Mouse (Mus musculus) intestine, embryonic 15.5 days (tissue): ENCODE measurements around the gene Ski. TPM values are rescaled to one million over a fixed set of nuclear protein-coding genes. Genes with fewer than 3 reads are reported as not detected.

ENCODE experiments used
- ATAC-seq: fragments of 200-750 bp; cut with Nextera tagmentation; 2 replicates; pipeline ENCODE4 v1.8.0; 2017; ENCODE audit warnings: moderate TSS enrichment, moderate library complexity
- H3K27ac ChIP-seq: fragments of 300-500 bp; sonication (generic); 2 replicates; pipeline ENCODE4 v1.5.1; 2015; ENCODE audit warnings: mild to moderate bottlenecking, inconsistent platforms
- H3K27me3 ChIP-seq: fragments of 300-500 bp; sonication (generic); replicated peaks from 2 replicates; pipeline ENCODE4 v1.6.1; 2015; ENCODE audit warnings: inconsistent platforms
- H3K36me3 ChIP-seq: fragments of 300-500 bp; sonication (generic); 2 replicates; pipeline ENCODE4 v1.6.1; 2015; ENCODE audit warnings: inconsistent platforms
- H3K4me1 ChIP-seq: fragments of 300-500 bp; sonication (generic); replicated peaks from 2 replicates; pipeline ENCODE4 v1.6.1; 2015; ENCODE audit warnings: inconsistent platforms
- H3K4me2 ChIP-seq: fragments of 300-500 bp; sonication (generic); replicated peaks from 2 replicates; pipeline ENCODE4 v1.6.1; 2015; ENCODE audit warnings: mild to moderate bottlenecking, inconsistent platforms
- H3K4me3 ChIP-seq: fragments of 300-500 bp; sonication (generic); replicated peaks from 2 replicates; pipeline ENCODE4 v1.5.1; 2015; ENCODE audit warnings: inconsistent platforms
- H3K9ac ChIP-seq: fragments of 300-500 bp; sonication (generic); 2 replicates; pipeline ENCODE4 v1.6.1; 2015; ENCODE audit warnings: inconsistent platforms
- H3K9me3 ChIP-seq: fragments of 300-500 bp; sonication (generic); 2 replicates; pipeline ENCODE4 v1.6.1; 2016; ENCODE audit warnings: inconsistent platforms
- WGBS: fragments of 180-500 bp; shearing (Covaris S2); methylation state at CpG from one replicate; pipeline ENCODE4 v1.1.7; 2015; 5-methylcytosine and 5-hydroxymethylcytosine counted together
- polyA plus RNA-seq: library from polyadenylated mRNA; unstranded; fragments of >200 nt; fragmentation: Nextera tagmentation; extraction: Ambion mirVana; gene quantifications from 2 replicates; pipeline ENCODE4 v1.2.1, GENCODE M21; 2015

The Ski gene
- polyA plus RNA-seq, 1 experiment from 2014 or later = 13.3 TPM

GRCm38 (mm10) chr4:155139281-155140045, 82.9 kb downstream of the Ski start:
- Histone ChIP-seq H3K27ac (no peak overlapping the region), H3K36me3 (no peaks in the 10 kb centered on the region), H3K4me2 (no peak overlapping the region), H3K4me3 (no peak overlapping the region), H3K9ac (no peak overlapping the region), H3K27me3 (no peaks in the 10 kb centered on the region), H3K9me3 (no peaks in the 10 kb centered on the region), H3K4me1 (peaks cover 34% of the 10 kb centered on the region)
- ATAC-seq = no peak
- 78% methylated on average over 12 of the region's 12 CpGs for WGBS

GRCm38 (mm10) chr4:155138451-155138850, 83.9 kb downstream of the Ski start:
- no peak for ATAC-seq
- no peak overlapping the region for H3K4me2 ChIP-seq
- peaks cover 36% of the 10 kb centered on the region for H3K4me1 ChIP-seq
- no peak overlapping the region for H3K9ac ChIP-seq
- no peaks in the 10 kb centered on the region for H3K9me3 ChIP-seq
- 84% methylated on average over 8 of the region's 8 CpGs for WGBS
- no peaks in the 10 kb centered on the region for H3K27me3 ChIP-seq
- H3K36me3 ChIP-seq = no peaks in the 10 kb centered on the region
- H3K27ac ChIP-seq = no peak overlapping the region
- no peak overlapping the region for H3K4me3 ChIP-seq

- H3K9me3 ChIP-seq = no peaks in the 10 kb centered on the region
- no peak overlapping the region for H3K4me2 ChIP-seq
- peaks cover 40% of the 10 kb centered on the region for H3K4me1 ChIP-seq
- no peaks in the 10 kb centered on the region for H3K27me3 ChIP-seq
- H3K36me3 ChIP-seq = no peaks in the 10 kb centered on the region
- no peak overlapping the region for H3K9ac ChIP-seq
- no peak for ATAC-seq
- no peak overlapping the region for H3K4me3 ChIP-seq
- 90% methylated on average over 7 of the region's 7 CpGs for WGBS
- no peak overlapping the region for H3K27ac ChIP-seq
Measured at GRCm38 (mm10) chr4:155137891-155138290, 84.5 kb downstream of the Ski start.

- WGBS = 68% methylated on average over 5 of the region's 5 CpGs
- Histone ChIP-seq H3K4me2 (no peak overlapping the region), H3K9ac (no peak overlapping the region), H3K27me3 (no peaks in the 10 kb centered on the region), H3K4me3 (no peak overlapping the region), H3K27ac (no peak overlapping the region), H3K36me3 (no peaks in the 10 kb centered on the region), H3K9me3 (no peaks in the 10 kb centered on the region), H3K4me1 (peaks cover 39% of the 10 kb centered on the region)
- peak; percentile 18; the same call in 1 of the 2 replicates for ATAC-seq
Measured at GRCm38 (mm10) chr4:155135909-155136585, 86.3 kb downstream of the Ski start.

- Histone ChIP-seq H3K4me3 (no peak overlapping the region), H3K4me2 (no peak overlapping the region), H3K9ac (no peak overlapping the region), H3K4me1 (peaks cover 35% of the 10 kb centered on the region), H3K27me3 (no peaks in the 10 kb centered on the region), H3K9me3 (no peaks in the 10 kb centered on the region), H3K27ac (no peak overlapping the region), H3K36me3 (no peaks in the 10 kb centered on the region)
- 88% methylated on average over 7 of the region's 7 CpGs for WGBS
- no peak for ATAC-seq
Measured at GRCm38 (mm10) chr4:155134686-155135172, 87.7 kb downstream of the Ski start.

GRCm38 (mm10) chr4:155133658-155134417, 88.6 kb downstream of the Ski start:
- Histone ChIP-seq H3K4me2 (0 out of 2 replicates have a peak overlapping the region, but pooled peaks have one; percentile 0), H3K4me3 (no peak overlapping the region), H3K9ac (0 out of 2 replicates have a peak overlapping the region, but pooled peaks have one; percentile 2), H3K9me3 (no peaks in the 10 kb centered on the region), H3K27ac (peak overlapping the region; percentile 63), H3K4me1 (peaks cover 37% of the 10 kb centered on the region), H3K27me3 (no peaks in the 10 kb centered on the region), H3K36me3 (no peaks in the 10 kb centered on the region)
- 36% methylated on average over 20 of the region's 20 CpGs for WGBS
- ATAC-seq = peak; percentile 43

GRCm38 (mm10) chr4:155133188-155133587, 89.2 kb downstream of the Ski start:
- 48% methylated on average over 3 of the region's 3 CpGs for WGBS
- Histone ChIP-seq H3K4me2 (no peak overlapping the region), H3K4me1 (peaks cover 37% of the 10 kb centered on the region), H3K36me3 (no peaks in the 10 kb centered on the region), H3K4me3 (no peak overlapping the region), H3K27ac (peak overlapping the region; percentile 63; the same call in 1 of the 2 replicates), H3K27me3 (no peaks in the 10 kb centered on the region), H3K9ac (no peak overlapping the region; the same call in 1 of the 2 replicates), H3K9me3 (no peaks in the 10 kb centered on the region)
- no peak for ATAC-seq

- H3K4me2 ChIP-seq = no peak overlapping the region
- 0 out of 2 replicates have a peak overlapping the region, but pooled peaks have one; percentile 0 for H3K27ac ChIP-seq
- no peaks in the 10 kb centered on the region for H3K9me3 ChIP-seq
- no peak for ATAC-seq
- no peak overlapping the region for H3K4me3 ChIP-seq
- H3K27me3 ChIP-seq = no peaks in the 10 kb centered on the region
- H3K4me1 ChIP-seq = peaks cover 34% of the 10 kb centered on the region
- H3K36me3 ChIP-seq = no peaks in the 10 kb centered on the region
- H3K9ac ChIP-seq = no peak overlapping the region
- WGBS = 46% methylated on average over 7 of the region's 7 CpGs
Measured at GRCm38 (mm10) chr4:155130616-155131015, 91.8 kb downstream of the Ski start.

GRCm38 (mm10) chr4:155129996-155130395, 92.4 kb downstream of the Ski start:
- peak; percentile 21; the same call in 1 of the 2 replicates for ATAC-seq
- H3K4me2 ChIP-seq = no peak overlapping the region
- H3K27ac ChIP-seq = 0 out of 2 replicates have a peak overlapping the region, but pooled peaks have one; percentile 44
- H3K4me1 ChIP-seq = peaks cover 35% of the 10 kb centered on the region
- WGBS = 67% methylated on average over 14 of the region's 14 CpGs
- H3K9ac ChIP-seq = no peak overlapping the region
- no peaks in the 10 kb centered on the region for H3K36me3 ChIP-seq
- no peaks in the 10 kb centered on the region for H3K27me3 ChIP-seq
- H3K9me3 ChIP-seq = no peaks in the 10 kb centered on the region
- H3K4me3 ChIP-seq = no peak overlapping the region

GRCm38 (mm10) chr4:155129132-155129917, 93.1 kb downstream of the Ski start:
- Histone ChIP-seq H3K27ac (0 out of 2 replicates have a peak overlapping the region, but pooled peaks have one; percentile 44), H3K4me3 (no peak overlapping the region), H3K9ac (no peak overlapping the region), H3K4me2 (no peak overlapping the region), H3K27me3 (no peaks in the 10 kb centered on the region), H3K4me1 (peaks cover 40% of the 10 kb centered on the region), H3K36me3 (no peaks in the 10 kb centered on the region), H3K9me3 (no peaks in the 10 kb centered on the region)
- WGBS = 93% methylated on average over 10 of the region's 10 CpGs
- no peak for ATAC-seq

- Histone ChIP-seq H3K9me3 (no peaks in the 10 kb centered on the region), H3K27ac (no peak overlapping the region), H3K36me3 (no peaks in the 10 kb centered on the region), H3K4me3 (no peak overlapping the region), H3K4me1 (peaks cover 33% of the 10 kb centered on the region), H3K27me3 (no peaks in the 10 kb centered on the region), H3K9ac (no peak overlapping the region), H3K4me2 (no peak overlapping the region)
- 84% methylated on average over 15 of the region's 15 CpGs for WGBS
- ATAC-seq = no peak
Measured at GRCm38 (mm10) chr4:155128411-155128810, 94.0 kb downstream of the Ski start.
